Mouse (Mus musculus) heart, embryonic 16.5 days (tissue): ENCODE measurements at regions not wholly inside any gene's neighbourhood (a gene's known extent, or its start where the extent isn't known, plus 50 kb on each side); places are given as distances from the start of the nearest gene placed in this dataset.
"Not testable (repeated sequence)": the region's sequence is repeated elsewhere in the genome, so short reads cannot be mapped to it uniquely, and the experiment has no call there.

Source experiments
- ATAC-seq: fragments of 200-750 bp; cut with Nextera tagmentation; replicated peaks from 2 replicates; pipeline ENCODE4 v1.8.0; 2017; ENCODE audit warnings: moderate number of reproducible peaks; ENCODE audit not compliant: insufficient read depth, low FRiP score; ENCODE audit errors: extremely low read depth
- H3K27ac ChIP-seq: fragments of 300-500 bp; sonication (generic); 2 replicates; pipeline ENCODE4 v1.5.1; 2014; ENCODE audit warnings: mild to moderate bottlenecking, low read length, control low read depth, moderate library complexity
- H3K27me3 ChIP-seq: fragments of 300-500 bp; sonication (generic); 2 replicates; pipeline ENCODE4 v1.6.1; 2014; ENCODE audit warnings: low read length, mixed read lengths; ENCODE audit not compliant: control insufficient read depth, insufficient read depth
- H3K36me3 ChIP-seq: fragments of 300-500 bp; sonication (generic); 2 replicates; pipeline ENCODE4 v1.6.1; 2014; ENCODE audit not compliant: control insufficient read depth, insufficient read depth
- H3K4me1 ChIP-seq: fragments of 300-500 bp; sonication (generic); 2 replicates; pipeline ENCODE4 v1.6.1; 2014; ENCODE audit warnings: low read length, mixed read lengths; ENCODE audit not compliant: control insufficient read depth, insufficient read depth
- H3K4me2 ChIP-seq: fragments of 300-500 bp; sonication (generic); 2 replicates; pipeline ENCODE4 v1.6.1; 2014; ENCODE audit warnings: low read depth, mild to moderate bottlenecking, control low read depth, low read length
- H3K4me3 ChIP-seq: fragments of 300-500 bp; sonication (generic); 2 replicates; pipeline ENCODE4 v1.5.1; 2014; ENCODE audit warnings: mild to moderate bottlenecking, control low read depth, low read length
- H3K9ac ChIP-seq: fragments of 300-500 bp; sonication (generic); 2 replicates; pipeline ENCODE4 v1.6.1; 2014; ENCODE audit warnings: low read length, control low read depth
- H3K9me3 ChIP-seq: fragments of 300-500 bp; sonication (generic); replicated peaks from 2 replicates; pipeline ENCODE4 v1.6.1; 2016; ENCODE audit warnings: low read length; ENCODE audit not compliant: control insufficient read depth
- WGBS: fragments of 180-500 bp; shearing (Covaris S2); extraction: QIAGEN DNeasy Blood & Tissue Kit; methylation state at CpG from one replicate; pipeline ENCODE4 v1.1.7; 2014; 5-methylcytosine and 5-hydroxymethylcytosine counted together

DNA sequence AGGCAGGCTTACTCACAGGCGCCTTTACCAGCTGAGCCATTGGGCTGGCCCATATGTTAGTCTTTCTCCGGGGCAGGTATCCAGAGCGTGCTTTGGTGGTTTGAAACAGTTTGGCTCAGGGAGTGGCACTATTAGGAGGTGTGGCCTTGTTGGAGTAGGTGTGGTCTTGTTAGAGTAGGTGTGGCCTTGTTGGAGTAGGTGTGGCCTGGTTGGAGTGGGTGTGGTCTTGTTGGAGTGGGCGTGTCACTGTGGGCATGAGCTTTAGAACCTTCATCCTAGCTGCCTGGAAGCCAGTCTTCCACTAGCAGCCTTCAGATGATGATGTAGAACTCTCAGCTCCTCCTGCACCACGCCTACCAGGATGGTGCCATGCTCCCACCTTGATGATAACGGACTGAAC, 53.1 kb upstream of the Col13a1 start:
- H3K4me2 ChIP-seq, ATAC-seq, H3K9me3 ChIP-seq, H3K27ac ChIP-seq, H3K27me3 ChIP-seq, H3K4me1 ChIP-seq, H3K4me3 ChIP-seq, H3K9ac ChIP-seq, H3K36me3 ChIP-seq: not testable (repeated sequence)
- WGBS: 86% methylated on average over 6 of the region's 6 CpGs

DNA sequence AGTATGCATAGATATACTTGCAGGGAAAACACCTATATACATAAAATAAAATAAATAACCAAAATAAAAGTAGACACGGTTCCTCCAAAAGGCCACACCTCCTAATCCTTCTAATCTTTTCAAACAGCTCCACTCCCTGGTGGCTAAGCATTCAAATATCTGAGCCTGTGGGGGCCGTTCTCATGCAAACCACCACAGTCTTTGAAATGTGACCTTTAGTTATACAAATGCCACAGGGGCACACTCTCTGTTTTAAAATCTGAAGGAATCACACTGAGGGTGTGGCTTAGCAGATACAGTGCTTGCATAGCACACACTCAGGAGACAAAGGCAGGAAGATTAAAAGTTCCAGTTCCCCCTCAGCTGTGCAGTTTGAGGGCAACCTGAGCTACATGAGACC, 50.4 kb upstream of the Col13a1 start:
- H3K4me1 ChIP-seq: 0 out of 2 replicates have a peak, but pooled peaks cover 4% of the 10 kb centered on the region
- H3K36me3 ChIP-seq: no peaks in the 10 kb centered on the region
- no peak for ATAC-seq
- H3K27ac ChIP-seq: no peak overlapping the region
- 86% methylated on average over 2 of the region's 2 CpGs for WGBS
- peaks cover 6% of the 10 kb centered on the region for H3K9me3 ChIP-seq
- no peak overlapping the region for H3K4me3 ChIP-seq
- H3K27me3 ChIP-seq: no peaks in the 10 kb centered on the region
- no peak overlapping the region for H3K9ac ChIP-seq
- H3K4me2 ChIP-seq: no peak overlapping the region
